Mouse (Mus musculus) intestine, embryonic 14.5 days (tissue): Measurements from ENCODE around the gene Gtf3c6. TPM values are rescaled to one million over a fixed set of nuclear protein-coding genes. Genes with fewer than 3 reads are reported as not detected.

ENCODE experiments used
- ATAC-seq: fragments of 200-750 bp; cut with Nextera tagmentation; replicated peaks from 2 replicates; pipeline ENCODE4 v1.8.0; 2017; ENCODE audit warnings: low read depth, moderate number of reproducible peaks, moderate TSS enrichment, moderate library complexity; ENCODE audit not compliant: low FRiP score, low TSS enrichment
- DNase-seq: peaks from one replicate; pipeline ENCODE4 v3.0.0-alpha.2; 2018; ENCODE audit warnings: low spot score
- H3K27ac ChIP-seq: fragments of 300-500 bp; sonication (generic); 2 replicates; pipeline ENCODE4 v1.5.1; 2014; ENCODE audit warnings: low read depth, mild to moderate bottlenecking, control low read depth
- H3K27me3 ChIP-seq: fragments of 300-500 bp; sonication (generic); replicated peaks from 2 replicates; pipeline ENCODE4 v1.6.1; 2014; ENCODE audit warnings: low read length, control low read depth; ENCODE audit not compliant: control insufficient read depth, insufficient read depth
- H3K36me3 ChIP-seq: fragments of 300-500 bp; sonication (generic); 2 replicates; pipeline ENCODE4 v1.6.1; 2014; ENCODE audit warnings: low read length, control low read depth; ENCODE audit not compliant: control insufficient read depth, insufficient read depth
- H3K4me1 ChIP-seq: fragments of 300-500 bp; sonication (generic); replicated peaks from 2 replicates; pipeline ENCODE4 v1.6.1; 2014; ENCODE audit warnings: low read length, control low read depth, mixed read lengths; ENCODE audit not compliant: control insufficient read depth, insufficient read depth
- H3K4me2 ChIP-seq: fragments of 300-500 bp; sonication (generic); 2 replicates; pipeline ENCODE4 v1.6.1; 2014; ENCODE audit warnings: low read length
- H3K4me3 ChIP-seq: fragments of 300-500 bp; sonication (generic); 2 replicates; pipeline ENCODE4 v1.5.1; 2014; ENCODE audit warnings: low read depth, low read length, control low read depth, mixed read lengths
- H3K9ac ChIP-seq: fragments of 300-500 bp; sonication (generic); 2 replicates; pipeline ENCODE4 v1.6.1; 2014; ENCODE audit warnings: mild to moderate bottlenecking, low read length
- H3K9me3 ChIP-seq: fragments of 300-500 bp; sonication (generic); 2 replicates; pipeline ENCODE4 v1.6.1; 2016; ENCODE audit warnings: low read length, control low read depth; ENCODE audit not compliant: control insufficient read depth
- WGBS: fragments of 180-500 bp; shearing (Covaris S2); extraction: QIAGEN DNeasy Blood & Tissue Kit; methylation state at CpG from one replicate; pipeline ENCODE4 v1.1.7; 2014; 5-methylcytosine and 5-hydroxymethylcytosine counted together
- polyA plus RNA-seq: library from polyadenylated mRNA; unstranded; fragments of >200 nt; fragmentation: Nextera tagmentation; extraction: Ambion mirVana; gene quantifications from 2 replicates; pipeline ENCODE4 v1.2.1, GENCODE M21; 2014

The Gtf3c6 gene
- polyA plus RNA-seq, 1 experiment from 2014 or later, result 106 TPM

GRCm38 (mm10) chr10:40264920-40265319 lies 7.0 kb upstream of the Gtf3c6 start:
- Histone ChIP-seq H3K9me3 (0 out of 2 replicates have a peak, but pooled peaks cover 2% of the 10 kb centered on the region), H3K4me3 (no peak overlapping the region), H3K4me1 (no peaks in the 10 kb centered on the region), H3K4me2 (no peak overlapping the region), H3K36me3 (no peaks in the 10 kb centered on the region), H3K27ac (no peak overlapping the region), H3K9ac (no peak overlapping the region), H3K27me3 (no peaks in the 10 kb centered on the region)
- no peak for DNase-seq
- WGBS, result 79% methylated on average over 3 of the region's 3 CpGs
- ATAC-seq, result no peak

GRCm38 (mm10) chr10:40263691-40264090 lies 5.8 kb upstream of the Gtf3c6 start:
- ATAC-seq, result no peak
- H3K9ac ChIP-seq, result no peak overlapping the region
- H3K4me3 ChIP-seq, result no peak overlapping the region
- H3K9me3 ChIP-seq, result 0 out of 2 replicates have a peak, but pooled peaks cover 2% of the 10 kb centered on the region
- H3K27me3 ChIP-seq, result no peaks in the 10 kb centered on the region
- DNase-seq, result no peak
- no peaks in the 10 kb centered on the region for H3K36me3 ChIP-seq
- H3K27ac ChIP-seq, result no peak overlapping the region
- 87% methylated on average over 4 of the region's 4 CpGs for WGBS
- no peak overlapping the region for H3K4me2 ChIP-seq
- H3K4me1 ChIP-seq, result no peaks in the 10 kb centered on the region

GRCm38 (mm10) chr10:40262200-40262599 lies 4.3 kb upstream of the Gtf3c6 start:
- Histone ChIP-seq H3K4me3 (no peak overlapping the region), H3K4me2 (no peak overlapping the region), H3K9me3 (0 out of 2 replicates have a peak, but pooled peaks cover 2% of the 10 kb centered on the region), H3K27me3 (no peaks in the 10 kb centered on the region), H3K4me1 (no peaks in the 10 kb centered on the region), H3K9ac (no peak overlapping the region), H3K36me3 (no peaks in the 10 kb centered on the region), H3K27ac (no peak overlapping the region)
- 88% methylated on average over 6 of the region's 6 CpGs for WGBS
- ATAC-seq (no peak), DNase-seq (no peak)

GRCm38 (mm10) chr10:40260305-40260704 lies 2.4 kb upstream of the Gtf3c6 start:
- H3K4me3 ChIP-seq, result no peak overlapping the region
- 54% methylated on average over 5 of the region's 5 CpGs for WGBS
- ATAC-seq (no peak), DNase-seq (no peak)
- H3K9me3 ChIP-seq, result 0 out of 2 replicates have a peak, but pooled peaks cover 2% of the 10 kb centered on the region
- H3K4me1 ChIP-seq, result peaks cover 6% of the 10 kb centered on the region; the same call in 1 of the 2 replicates
- H3K36me3 ChIP-seq, result peaks cover 3% of the 10 kb centered on the region; the same call in 1 of the 2 replicates
- no peak overlapping the region for H3K9ac ChIP-seq
- H3K4me2 ChIP-seq, result no peak overlapping the region
- no peaks in the 10 kb centered on the region for H3K27me3 ChIP-seq
- H3K27ac ChIP-seq, result no peak overlapping the region

GRCm38 (mm10) chr10:40259542-40259941 lies 1.6 kb upstream of the Gtf3c6 start:
- Histone ChIP-seq H3K9ac (no peak overlapping the region), H3K9me3 (0 out of 2 replicates have a peak, but pooled peaks cover 2% of the 10 kb centered on the region), H3K36me3 (peaks cover 3% of the 10 kb centered on the region; the same call in 1 of the 2 replicates), H3K4me1 (peaks cover 6% of the 10 kb centered on the region; the same call in 1 of the 2 replicates), H3K27ac (no peak overlapping the region), H3K4me2 (0 out of 2 replicates have a peak overlapping the region, but pooled peaks have one; percentile 26), H3K4me3 (no peak overlapping the region), H3K27me3 (no peaks in the 10 kb centered on the region)
- 16% methylated on average over 8 of the region's 8 CpGs for WGBS
- DNase-seq, result no peak
- ATAC-seq, result no peak

GRCm38 (mm10) chr10:40258976-40259375 lies 1.1 kb upstream of the Gtf3c6 start:
- ATAC-seq (no peak), DNase-seq (no peak)
- Histone ChIP-seq H3K27me3 (no peaks in the 10 kb centered on the region), H3K27ac (peak overlapping the region; percentile 99), H3K9ac (0 out of 2 replicates have a peak overlapping the region, but pooled peaks have one; percentile 20), H3K9me3 (0 out of 2 replicates have a peak, but pooled peaks cover 2% of the 10 kb centered on the region), H3K4me1 (peaks cover 6% of the 10 kb centered on the region; the same call in 1 of the 2 replicates), H3K36me3 (peaks cover 8% of the 10 kb centered on the region), H3K4me2 (peak overlapping the region; percentile 95), H3K4me3 (no peak overlapping the region; the same call in 1 of the 2 replicates)
- WGBS, result 1% methylated on average over 5 of the region's 5 CpGs

- ATAC-seq, result peak; percentile 86
- H3K9me3 ChIP-seq, result no peaks in the 10 kb centered on the region
- DNase-seq, result peak; percentile 85
- no peaks in the 10 kb centered on the region for H3K27me3 ChIP-seq
- peak overlapping the region; percentile 86 for H3K9ac ChIP-seq
- WGBS, result under 1% methylated on average over 12 of the region's 12 CpGs
- peaks cover 6% of the 10 kb centered on the region; the same call in 1 of the 2 replicates for H3K4me1 ChIP-seq
- peak overlapping the region; percentile 99 for H3K27ac ChIP-seq
- peak overlapping the region; percentile 95 for H3K4me2 ChIP-seq
- peaks cover 12% of the 10 kb centered on the region for H3K36me3 ChIP-seq
- H3K4me3 ChIP-seq, result peak overlapping the region; percentile 75
Measured at GRCm38 (mm10) chr10:40258401-40258966, 576 bp upstream of the Gtf3c6 start.

GRCm38 (mm10) chr10:40256716-40257115 lies 1.2 kb downstream of the Gtf3c6 start:
- H3K4me1 ChIP-seq, result peaks cover 6% of the 10 kb centered on the region; the same call in 1 of the 2 replicates
- H3K4me2 ChIP-seq, result peak overlapping the region; percentile 95
- no peaks in the 10 kb centered on the region for H3K27me3 ChIP-seq
- 3% methylated on average over 5 of the region's 5 CpGs for WGBS
- peaks cover 28% of the 10 kb centered on the region for H3K36me3 ChIP-seq
- peak overlapping the region; percentile 86 for H3K9ac ChIP-seq
- H3K4me3 ChIP-seq, result peak overlapping the region; percentile 75
- peak overlapping the region; percentile 99 for H3K27ac ChIP-seq
- DNase-seq (peak; percentile 73), ATAC-seq (peak; percentile 76)
- no peaks in the 10 kb centered on the region for H3K9me3 ChIP-seq

- H3K4me3 ChIP-seq, result no peak overlapping the region
Measured at GRCm38 (mm10) chr10:40250969-40251368, 6.9 kb downstream of the Gtf3c6 start.

More at GRCm38 (mm10) chr10:40250969-40251368, 6.9 kb downstream of the Gtf3c6 start:
- no peak overlapping the region for H3K9ac ChIP-seq
- no peaks in the 10 kb centered on the region for H3K27me3 ChIP-seq
- no peaks in the 10 kb centered on the region for H3K9me3 ChIP-seq
- no peaks in the 10 kb centered on the region; the same call in 1 of the 2 replicates for H3K4me1 ChIP-seq
- DNase-seq (no peak), ATAC-seq (no peak)
- H3K36me3 ChIP-seq, result peaks cover 64% of the 10 kb centered on the region
- 90% methylated on average over 6 of the region's 6 CpGs for WGBS
- no peak overlapping the region for H3K4me2 ChIP-seq
- H3K27ac ChIP-seq, result no peak overlapping the region
